10 mouse cellular contexts compared by ENCODE assay signal in genomic region chr2:30750025-30750424, GRCm38 (mm10). TPM values are rescaled to one million over a fixed set of nuclear protein-coding genes. Genes with fewer than 3 reads are reported as not detected.
A peak's percentile ranks its signal among the peaks of the same experiment; 100 is the strongest.
DNase-seq lines count a peak whose midpoint lies in the region; ATAC-seq and TF ChIP-seq lines count a peak whose summit lies in the region.
"Had no signal": no experiment of that assay in that cellular context is flagged by ENCODE, and none has a peak within 500 bp of the region (broad histone marks: within the 10 kb centered on the region; RNA-seq: fewer than 3 reads in every experiment).

No protein-coding gene starts in this region.

- H3K4me3 ChIP-seq in gastrocnemius, adult 2 months: no peak overlapping the region
- H3K4me3 ChIP-seq in hindbrain, embryonic 12.5 days: no peak overlapping the region

- peaks cover 14% of the 10 kb centered on the region for H3K4me1 ChIP-seq in hindbrain, embryonic 12.5 days

- no peak overlapping the region for H3K9ac ChIP-seq in hindbrain, embryonic 12.5 days

- no peaks in the 10 kb centered on the region for H3K27me3 ChIP-seq in hindbrain, embryonic 12.5 days

- TF ChIP-seq CTCF in gastrocnemius, adult 2 months (IDR thresholded peaks at IDR 0.05): no peak

- intact Hi-C loops in gastrocnemius, adult 2 months (cut with DNase I): no loop called here

- H3K4me2 ChIP-seq in hindbrain, embryonic 12.5 days (replicated peaks): no peak overlapping the region

- no peak for ATAC-seq in hindbrain, embryonic 12.5 days (ENCODE audit: low FRiP score)
- no peak for ATAC-seq in CD4-positive, CD25-positive, alpha-beta regulatory T cell, adult 4 months

- H3K27ac ChIP-seq in gastrocnemius, adult 2 months: peak overlapping the region; percentile 68
- peak overlapping the region; percentile 55 for H3K27ac ChIP-seq in hindbrain, embryonic 12.5 days

- peak; percentile 15 for DNase-seq in gastrocnemius, adult 2 months
- no peak for DNase-seq in gastrocnemius, postnatal 25 days
- DNase-seq in adipocyte (ENCODE audit: low spot score): peak; percentile 23
- peak; percentile 65 for DNase-seq in lung, postnatal 10 days
- DNase-seq in urinary bladder, postnatal 10 days (ENCODE audit: low spot score): no peak
- DNase-seq in testis, postnatal 14 days (ENCODE audit: low spot score): no peak
- DNase-seq: adrenal gland, adult 2 months had no signal

- H3K9me3 ChIP-seq in hindbrain, embryonic 12.5 days (replicated peaks): no peaks in the 10 kb centered on the region

- WGBS in hindbrain, embryonic 12.5 days: 46% methylated on average over 5 of the region's 5 CpGs

- no peaks in the 10 kb centered on the region for H3K36me3 ChIP-seq in hindbrain, embryonic 12.5 days

RNA-seq across cellular contexts. Expression of gene 1700001O22Rik, which starts 53.4 kb away (rescaled TPM):
- 10 to 100 TPM in 1 of 2 experiments, under 1 TPM in 1; 0.33 to 22.0 TPM for total RNA-seq in gastrocnemius, adult 2 months (2021)
- 1 to 10 TPM in 1 of 2 experiments, under 1 TPM in 1; 0.72 to 1.5 TPM for total RNA-seq in gastrocnemius, postnatal 25 days (2021)
- 1.9 and 2.2 TPM in 2 replicates for polyA plus RNA-seq in hindbrain, embryonic 12.5 days (2016; fragmentation: Nextera tagmentation; extraction: Ambion mirVana)
- under 1 TPM in 1 of 2 experiments, not detected in 1; 0.62 TPM for polyA plus RNA-seq in CD4-positive, CD25-positive, alpha-beta regulatory T cell, adult 4 months (2017; shearing (Covaris generic))
- total RNA-seq: neutrophil, adult 5-6 weeks had no signal

RNA-seq across cellular contexts. Expression of gene Ntmt1, which starts 57.6 kb away (rescaled TPM):
- total RNA-seq in gastrocnemius, adult 2 months (2021): 10 to 100 TPM; 14.3 to 15.6 TPM
- total RNA-seq in gastrocnemius, postnatal 25 days (2021): 10 to 100 TPM; 15.6 to 16.2 TPM
- 97.2 and 102 TPM in 2 replicates for polyA plus RNA-seq in hindbrain, embryonic 12.5 days (2016; fragmentation: Nextera tagmentation; extraction: Ambion mirVana)
- polyA plus RNA-seq in CD4-positive, CD25-positive, alpha-beta regulatory T cell, adult 4 months (2017; shearing (Covaris generic)): 10 to 100 TPM; 30.5 to 44.9 TPM

Comparison
In these comparisons a context has a peak if more than half of its experiments do, and no peak if none do; other contexts are left out.
1. DNase-seq: peak in gastrocnemius, adult 2 months (single experiment), adipocyte (single experiment) and lung, postnatal 10 days (single experiment); none in gastrocnemius, postnatal 25 days (single experiment), urinary bladder, postnatal 10 days (single experiment) and testis, postnatal 14 days (single experiment).